Mouse (Mus musculus) erythroblast, embryonic 14.5 days (primary cell): ENCODE data around the gene Unkl. TPM values are rescaled to one million over a fixed set of nuclear protein-coding genes. Genes with fewer than 3 reads are reported as not detected.

ENCODE experiments used
- H3K27me3 ChIP-seq: 2 replicates; pipeline ENCODE4 v1.6.1; 2012; ENCODE audit warnings: inconsistent platforms; ENCODE audit not compliant: control insufficient read depth
- H3K36me3 ChIP-seq: 2 replicates; pipeline ENCODE4 v1.6.1; 2012; ENCODE audit warnings: mild to moderate bottlenecking, inconsistent platforms; ENCODE audit not compliant: control insufficient read depth
- H3K4me1 ChIP-seq: 2 replicates; pipeline ENCODE4 v1.6.1; 2012; ENCODE audit warnings: inconsistent platforms; ENCODE audit not compliant: control insufficient read depth
- H3K4me3 ChIP-seq: replicated peaks from 2 replicates; pipeline ENCODE3; 2012; ENCODE audit warnings: moderate library complexity, mild to moderate bottlenecking, inconsistent platforms
- H3K9me3 ChIP-seq: 2 replicates; pipeline ENCODE4 v1.6.1; 2012; ENCODE audit warnings: low read length, inconsistent platforms, mixed read lengths; ENCODE audit not compliant: control insufficient read depth
- GATA1 ChIP-seq: IDR thresholded peaks from 2 replicates; pipeline ENCODE4 v1.6.1; 2012; ENCODE audit warnings: low read length, inconsistent platforms, mixed read lengths
- TAL1 ChIP-seq: IDR thresholded peaks from 3 replicates; pipeline ENCODE4 v1.6.1; 2012; ENCODE audit warnings: low read length, inconsistent platforms, mixed read lengths
- polyA plus RNA-seq: library from polyadenylated mRNA; stranded (reverse); fragments of >175 nt; gene quantifications from 2 replicates; pipeline ENCODE4 v1.2.3, GENCODE M21; 2012

Gene Unkl
- polyA plus RNA-seq, 1 experiment, result 5.5 TPM

DNA sequence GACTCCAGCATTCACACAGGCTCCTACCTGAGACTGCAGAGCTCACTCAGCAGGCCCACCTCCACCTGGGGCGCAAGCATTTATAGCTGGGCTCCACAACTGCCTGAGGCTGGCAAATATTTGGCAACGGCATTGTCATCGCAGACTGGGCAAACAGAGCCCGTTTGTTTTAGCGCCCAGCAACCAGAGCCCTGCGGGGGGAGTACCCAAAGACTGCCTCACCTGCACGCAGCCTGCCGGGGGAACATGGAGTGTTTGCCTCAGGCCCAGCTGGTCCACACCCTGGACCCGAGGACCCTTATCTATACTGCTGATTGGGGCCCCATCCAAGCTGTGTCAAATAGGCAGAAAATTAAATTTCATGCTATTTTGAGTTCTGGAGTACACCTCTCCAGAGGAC is 12.8 kb upstream of the Unkl start, which contains the start of gene Gm38655:
Gm38655 (minus strand) TSS at position 61 of the 400 bp plus-strand sequence.
- H3K36me3 ChIP-seq, result no peaks in the 10 kb centered on the region
- peaks cover 11% of the 10 kb centered on the region for H3K27me3 ChIP-seq
- H3K4me3 ChIP-seq, result no peak within 1 kb of the TSS
- TF ChIP-seq GATA1, result no peak
- TF ChIP-seq TAL1, result no peak
- no peaks in the 10 kb centered on the region for H3K9me3 ChIP-seq
- H3K4me1 ChIP-seq, result peaks cover 12% of the 10 kb centered on the region

DNA sequence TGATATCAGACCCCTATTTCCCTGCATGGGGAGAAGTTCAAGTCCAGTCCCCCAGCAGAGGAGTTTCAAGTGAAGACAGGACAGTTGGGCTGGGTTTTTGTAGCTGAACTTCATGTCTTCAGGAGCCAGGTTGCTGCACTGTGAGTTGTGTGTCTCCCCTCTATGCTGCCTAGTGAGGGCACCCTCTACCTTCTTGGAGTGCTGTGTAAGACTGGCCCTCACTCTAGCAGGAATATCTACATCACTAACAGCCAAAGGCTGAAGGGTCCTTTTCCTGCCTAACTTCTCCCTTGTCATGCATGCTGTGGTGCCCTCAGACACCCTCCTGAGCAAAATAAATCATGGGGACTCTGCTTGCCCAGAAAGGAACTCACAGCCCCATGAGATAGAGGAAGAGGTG is 5.0 kb upstream of the Unkl start:
- Histone ChIP-seq H3K4me3 (peak overlapping the region; percentile 77), H3K27me3 (peaks cover 20% of the 10 kb centered on the region), H3K36me3 (peaks cover 6% of the 10 kb centered on the region), H3K4me1 (peaks cover 54% of the 10 kb centered on the region), H3K9me3 (no peaks in the 10 kb centered on the region)
- TF ChIP-seq TAL1 (no peak), GATA1 (no peak)

DNA sequence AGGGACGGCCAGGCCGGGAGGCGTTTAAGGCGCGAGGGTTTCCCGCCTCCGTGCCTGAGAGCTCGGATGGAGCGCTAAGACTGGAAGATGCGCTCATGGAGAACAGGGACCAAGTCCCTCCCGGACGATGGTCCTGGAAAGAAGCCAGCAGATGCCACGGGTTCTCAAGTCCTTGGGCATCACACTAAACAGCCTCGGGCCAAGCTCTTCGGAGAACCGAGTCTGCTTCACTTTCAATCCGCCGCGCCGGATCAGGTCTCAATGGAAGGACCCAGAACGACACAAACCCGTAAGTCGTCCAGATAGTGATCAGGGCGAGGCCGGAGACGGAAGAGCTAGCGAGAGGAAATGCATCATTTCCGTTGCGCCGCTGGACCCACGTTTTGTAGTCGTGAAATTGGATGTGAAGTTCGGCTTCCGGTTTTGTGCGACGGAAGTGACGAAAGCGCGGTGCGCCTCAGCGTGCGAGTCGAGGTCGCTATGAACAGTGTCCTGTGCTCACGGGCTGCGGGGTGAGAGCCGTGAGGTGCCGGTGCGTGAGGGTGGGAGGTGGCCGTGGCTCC is 4.0 kb upstream of the Unkl start, which contains the start of gene BC003965:
BC003965 (plus strand) TSS at position 426 of the 563 bp plus-strand sequence.
- TF ChIP-seq GATA1, result peak; percentile 62
- TF ChIP-seq TAL1, result no peak
- H3K4me3 ChIP-seq, result peak within 1 kb of the TSS; percentile 77
- peaks cover 62% of the 10 kb centered on the region for H3K4me1 ChIP-seq
- H3K36me3 ChIP-seq, result peaks cover 6% of the 10 kb centered on the region
- H3K27me3 ChIP-seq, result peaks cover 25% of the 10 kb centered on the region
- no peaks in the 10 kb centered on the region for H3K9me3 ChIP-seq

DNA sequence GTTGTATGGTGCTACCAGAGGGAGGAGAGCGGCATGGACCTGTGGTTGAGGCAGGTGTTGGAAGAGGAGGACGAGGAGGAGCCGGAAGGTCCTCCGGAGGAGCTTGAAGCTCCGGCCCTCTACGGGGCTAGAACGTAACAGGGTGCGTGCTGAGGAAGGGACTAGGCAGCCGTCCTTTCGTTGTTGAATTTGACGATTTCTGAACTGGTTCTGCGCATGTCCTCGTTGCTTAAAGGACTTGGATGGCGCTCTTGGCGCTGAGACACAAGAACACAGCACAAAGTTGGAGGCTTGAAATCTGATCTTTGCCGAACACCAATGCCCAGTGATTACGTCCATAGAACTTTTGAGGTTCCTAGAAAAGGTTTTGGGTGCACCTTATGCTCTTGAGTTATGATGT is 3.2 kb upstream of the Unkl start:
- Histone ChIP-seq H3K4me3 (peak overlapping the region; percentile 77), H3K36me3 (peaks cover 6% of the 10 kb centered on the region), H3K4me1 (peaks cover 67% of the 10 kb centered on the region), H3K27me3 (peaks cover 25% of the 10 kb centered on the region), H3K9me3 (no peaks in the 10 kb centered on the region)
- no peak for TF ChIP-seq TAL1
- no peak for TF ChIP-seq GATA1

DNA sequence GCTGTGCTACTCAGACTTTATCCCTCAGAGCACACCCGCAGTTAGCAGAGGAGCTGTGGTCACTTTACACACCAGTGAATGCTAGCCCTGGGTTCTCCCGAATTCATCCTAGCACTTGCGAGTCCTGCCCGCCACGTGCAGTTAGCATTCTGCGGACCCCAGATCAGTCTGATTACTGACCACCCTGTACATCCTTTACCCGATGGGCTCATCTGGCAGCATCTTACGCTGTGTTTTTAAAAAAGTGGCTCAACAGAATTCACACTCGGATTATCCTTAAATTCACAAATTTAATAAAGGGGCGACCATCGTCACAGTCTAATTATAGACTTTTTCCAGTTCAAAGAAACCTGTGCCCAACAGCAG is 430 bp upstream of the Unkl start:
- peaks cover 6% of the 10 kb centered on the region for H3K27me3 ChIP-seq
- TF ChIP-seq TAL1 (no peak), GATA1 (no peak)
- no peaks in the 10 kb centered on the region for H3K9me3 ChIP-seq
- H3K36me3 ChIP-seq, result peaks cover 15% of the 10 kb centered on the region
- H3K4me1 ChIP-seq, result peaks cover 63% of the 10 kb centered on the region
- H3K4me3 ChIP-seq, result peak overlapping the region; percentile 84

DNA sequence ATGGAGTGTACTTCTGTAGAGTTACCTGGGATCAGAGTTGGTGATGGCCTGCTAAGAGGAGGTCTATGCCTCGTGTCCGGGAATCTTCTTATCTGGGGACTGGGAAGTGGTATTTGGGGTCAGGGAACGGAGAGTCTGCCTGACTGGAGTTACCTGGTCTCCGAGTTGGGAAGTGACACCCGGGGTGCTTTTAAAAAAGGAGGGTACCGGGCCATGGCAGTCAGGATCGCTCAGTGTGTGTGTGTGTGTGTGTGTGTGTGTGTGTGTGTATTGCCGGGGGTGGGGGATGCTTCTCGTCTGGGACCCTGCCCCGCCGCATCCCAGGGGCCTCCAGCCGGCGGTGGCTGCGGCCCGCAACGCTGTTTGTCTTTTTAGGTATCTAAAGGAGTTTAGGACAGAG is 894 bp downstream of the Unkl start:
- Histone ChIP-seq H3K4me1 (peaks cover 50% of the 10 kb centered on the region), H3K4me3 (peak overlapping the region; percentile 84), H3K36me3 (peaks cover 26% of the 10 kb centered on the region), H3K27me3 (peaks cover 5% of the 10 kb centered on the region; the same call in 1 of the 2 replicates), H3K9me3 (no peaks in the 10 kb centered on the region)
- TF ChIP-seq TAL1 (no peak), GATA1 (no peak)

DNA sequence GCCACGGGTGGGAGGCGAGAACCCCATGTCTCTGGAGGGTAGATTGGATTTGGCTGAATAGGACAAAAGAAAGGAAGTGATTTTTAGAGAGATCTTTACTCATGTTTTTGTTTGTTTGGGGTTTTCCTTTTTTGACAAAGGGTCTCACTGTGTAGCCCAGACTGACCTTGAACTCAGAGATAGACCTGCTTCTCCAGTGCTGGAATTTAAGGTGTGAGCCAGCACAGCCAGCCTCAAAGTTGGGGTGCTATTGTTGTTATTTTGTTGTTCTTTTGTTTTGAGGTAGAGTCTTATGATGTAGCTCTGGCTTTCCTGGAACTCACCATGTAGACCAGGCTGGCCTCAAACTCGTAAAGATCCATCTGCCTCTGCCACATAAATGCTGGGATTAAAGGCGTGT is 14.2 kb downstream of the Unkl start:
- peaks cover 49% of the 10 kb centered on the region for H3K36me3 ChIP-seq
- no peaks in the 10 kb centered on the region for H3K9me3 ChIP-seq
- TF ChIP-seq GATA1 (no peak), TAL1 (no peak)
- no peaks in the 10 kb centered on the region for H3K27me3 ChIP-seq
- peaks cover 2% of the 10 kb centered on the region for H3K4me1 ChIP-seq
- no peak overlapping the region for H3K4me3 ChIP-seq

DNA sequence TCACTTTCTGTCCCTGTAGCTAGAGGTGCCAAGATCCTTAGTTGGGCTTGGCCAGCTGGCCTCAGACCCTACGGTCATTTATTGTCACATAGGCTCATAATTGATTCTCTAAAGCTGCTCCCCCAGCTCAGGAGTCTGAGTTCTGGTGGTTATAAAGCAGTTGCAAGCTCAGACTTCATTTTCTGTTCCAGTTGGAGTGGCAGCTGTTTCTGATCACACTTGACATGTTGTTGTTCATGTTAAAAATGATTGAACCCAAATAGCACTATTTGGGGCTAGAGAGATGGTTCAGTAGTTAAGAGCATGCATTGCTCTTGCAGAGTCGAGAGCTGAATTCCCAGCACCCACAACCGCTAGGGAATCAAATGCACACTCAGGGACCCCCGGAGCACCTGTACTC is 21.8 kb downstream of the Unkl start:
- no peaks in the 10 kb centered on the region for H3K9me3 ChIP-seq
- peaks cover 64% of the 10 kb centered on the region for H3K36me3 ChIP-seq
- no peak for TF ChIP-seq TAL1
- no peak overlapping the region for H3K4me3 ChIP-seq
- no peaks in the 10 kb centered on the region for H3K4me1 ChIP-seq
- no peaks in the 10 kb centered on the region for H3K27me3 ChIP-seq

DNA sequence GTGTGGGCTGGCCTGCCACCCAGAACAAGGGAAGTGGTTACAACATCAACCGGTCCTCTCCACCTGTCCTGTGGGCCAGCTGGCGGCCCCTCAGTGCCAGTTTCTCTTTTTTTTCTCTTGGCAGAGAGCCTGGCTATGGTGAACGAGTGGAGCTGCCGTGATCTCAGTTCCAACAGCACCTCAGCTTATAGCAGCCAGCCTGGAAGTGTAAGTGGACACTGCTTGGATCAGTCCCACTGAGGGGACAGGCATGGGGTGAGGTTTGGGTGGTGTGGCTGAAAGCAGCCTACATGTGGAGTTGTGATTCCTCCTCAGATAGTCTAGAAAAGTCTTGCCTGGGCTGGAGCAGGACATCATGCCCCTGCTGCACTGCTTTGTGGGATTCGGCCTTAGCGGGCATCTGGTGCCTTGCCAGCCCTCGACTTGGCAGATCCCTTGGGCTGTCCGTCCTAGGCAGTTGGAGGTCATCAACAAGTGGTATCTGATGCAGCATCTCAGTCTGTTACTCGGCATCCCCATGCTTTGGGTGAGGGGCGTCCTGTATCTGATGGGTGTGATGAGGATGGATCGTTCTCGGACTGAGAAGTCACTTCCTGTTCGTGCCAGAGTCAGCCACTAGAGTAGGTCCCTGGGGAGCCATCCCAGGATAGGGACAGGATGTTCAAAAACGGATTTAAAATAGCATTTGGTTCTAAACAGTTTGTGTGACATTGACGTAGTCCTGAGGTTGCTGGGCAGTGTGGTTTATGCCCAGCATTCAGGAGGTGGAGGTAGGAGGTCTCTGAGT is 22.7 kb downstream of the Unkl start:
- Histone ChIP-seq H3K27me3 (no peaks in the 10 kb centered on the region), H3K9me3 (no peaks in the 10 kb centered on the region), H3K4me1 (no peaks in the 10 kb centered on the region; the same call in 1 of the 2 replicates), H3K4me3 (no peak overlapping the region), H3K36me3 (peaks cover 63% of the 10 kb centered on the region)
- TF ChIP-seq GATA1, result no peak
- no peak for TF ChIP-seq TAL1

DNA sequence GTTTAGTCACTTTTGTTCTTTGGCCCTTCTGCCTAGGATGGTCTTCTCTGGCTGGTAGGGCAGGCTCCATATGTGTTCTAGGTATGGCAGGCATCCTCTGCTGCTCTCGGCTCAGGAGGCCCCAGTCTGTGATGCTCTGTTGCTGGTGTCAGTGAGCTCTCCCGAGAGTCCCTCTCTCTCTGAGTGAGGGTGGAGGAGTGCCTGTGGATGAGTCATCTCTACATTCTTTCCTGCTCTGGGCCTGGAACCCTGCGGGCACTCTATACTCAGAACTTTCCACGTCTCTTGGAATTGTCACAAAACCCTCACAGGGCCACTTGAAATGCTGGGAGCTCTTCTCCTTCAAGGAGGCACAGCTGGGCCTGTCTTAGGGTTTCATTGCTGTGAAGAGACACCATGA is 23.5 kb downstream of the Unkl start:
- Histone ChIP-seq H3K4me3 (no peak overlapping the region), H3K27me3 (no peaks in the 10 kb centered on the region), H3K36me3 (peaks cover 67% of the 10 kb centered on the region), H3K4me1 (no peaks in the 10 kb centered on the region; the same call in 1 of the 2 replicates), H3K9me3 (no peaks in the 10 kb centered on the region)
- TF ChIP-seq TAL1 (no peak), GATA1 (no peak)
